Mouse (Mus musculus): ENCODE results near the gene Slc44a4. TPM values are rescaled to one million over a fixed set of nuclear protein-coding genes. Genes with fewer than 3 reads are reported as not detected.
A peak's percentile ranks its signal among the peaks of the same experiment; 100 is the strongest.

Slc44a4 gene
- polyA plus RNA-seq, 1 experiment from 2014 or later, result 3.5 TPM

- Histone ChIP-seq H3K27me3 (ENCODE audit: insufficient read depth, low read length) (no peaks in the 10 kb centered on the region), H3K36me3 (replicated peaks; ENCODE audit: insufficient read depth, low read length) (peaks cover 5% of the 10 kb centered on the region; the same call in 1 of the 2 replicates), H3K9ac (replicated peaks) (peak overlapping the region; percentile 8), H3K27ac (ENCODE audit: low read depth) (peak overlapping the region; percentile 64), H3K4me1 (ENCODE audit: insufficient read depth) (peaks cover 32% of the 10 kb centered on the region), H3K4me3 (ENCODE audit: low read depth, low read length) (0 out of 2 replicates have a peak overlapping the region, but pooled peaks have one; percentile 7), H3K9me3 (ENCODE audit: low read length) (no peaks in the 10 kb centered on the region), H3K4me2 (ENCODE audit: low read depth, low read length) (peak overlapping the region; percentile 60)
- WGBS (ENCODE audit: insufficient replicate concordance), result 60% methylated on average over 24 of the region's 24 CpGs
- DNase-seq, result no peak
- no peak for ATAC-seq
- TF ChIP-seq CTCF (IDR thresholded peaks at IDR 0.05; ENCODE audit: low read depth) (no peak), EP300 (IDR thresholded peaks at IDR 0.05; ENCODE audit: low read depth) (no peak)
These were observed 19.8 kb downstream of the Slc44a4 start for GRCm38 (mm10) chr17:34934031-34934430.

GRCm38 (mm10) chr17:34934830-34935229, 20.6 kb downstream of the Slc44a4 start:
- WGBS (ENCODE audit: insufficient replicate concordance), result 33% methylated on average over 8 of the region's 8 CpGs
- H3K4me2 ChIP-seq (ENCODE audit: low read depth, low read length), result peak overlapping the region; percentile 60; the same call in 1 of the 2 replicates

GRCm38 (mm10) chr17:34937960-34938505, 23.8 kb downstream of the Slc44a4 start:
- 60% methylated on average over 6 of the region's 6 CpGs for WGBS (ENCODE audit: insufficient replicate concordance)
- H3K27me3 ChIP-seq (ENCODE audit: insufficient read depth, low read length), result no peaks in the 10 kb centered on the region
- H3K36me3 ChIP-seq (replicated peaks; ENCODE audit: insufficient read depth, low read length), result peaks cover 5% of the 10 kb centered on the region; the same call in 1 of the 2 replicates
- H3K4me2 ChIP-seq (ENCODE audit: low read depth, low read length), result no peak overlapping the region
- H3K27ac ChIP-seq (ENCODE audit: low read depth), result peak overlapping the region; percentile 66; the same call in 1 of the 2 replicates
- DNase-seq (no peak), ATAC-seq (peak; percentile 12; the same call in 1 of the 2 replicates)
- H3K4me1 ChIP-seq (ENCODE audit: insufficient read depth), result peaks cover 23% of the 10 kb centered on the region
- H3K9ac ChIP-seq (replicated peaks), result no peak overlapping the region
- TF ChIP-seq CTCF (IDR thresholded peaks at IDR 0.05; ENCODE audit: low read depth), result no peak
- TF ChIP-seq EP300 (IDR thresholded peaks at IDR 0.05; ENCODE audit: low read depth), result no peak
- H3K4me3 ChIP-seq (ENCODE audit: low read depth, low read length), result no peak overlapping the region
- H3K9me3 ChIP-seq (ENCODE audit: low read length), result no peaks in the 10 kb centered on the region

More at GRCm38 (mm10) chr17:34934830-34935229, 20.6 kb downstream of the Slc44a4 start:
- no peaks in the 10 kb centered on the region for H3K27me3 ChIP-seq (ENCODE audit: insufficient read depth, low read length)
- H3K9ac ChIP-seq (replicated peaks), result no peak overlapping the region
- TF ChIP-seq EP300 (IDR thresholded peaks at IDR 0.05; ENCODE audit: low read depth) (peak; percentile 56; the same call in 1 of the 2 replicates), CTCF (IDR thresholded peaks at IDR 0.05; ENCODE audit: low read depth) (no peak)
- H3K9me3 ChIP-seq (ENCODE audit: low read length), result no peaks in the 10 kb centered on the region
- DNase-seq (no peak), ATAC-seq (no peak)
- H3K36me3 ChIP-seq (replicated peaks; ENCODE audit: insufficient read depth, low read length), result peaks cover 5% of the 10 kb centered on the region; the same call in 1 of the 2 replicates
- H3K4me3 ChIP-seq (ENCODE audit: low read depth, low read length), result no peak overlapping the region
- H3K4me1 ChIP-seq (ENCODE audit: insufficient read depth), result peaks cover 32% of the 10 kb centered on the region
- H3K27ac ChIP-seq (ENCODE audit: low read depth), result peak overlapping the region; percentile 64

GRCm38 (mm10) chr17:34941344-34942041, 27.2 kb downstream of the Slc44a4 start:
- Histone ChIP-seq H3K36me3 (replicated peaks; ENCODE audit: insufficient read depth, low read length) (no peaks in the 10 kb centered on the region; the same call in 1 of the 2 replicates), H3K4me3 (ENCODE audit: low read depth, low read length) (peak overlapping the region; percentile 27), H3K9me3 (ENCODE audit: low read length) (no peaks in the 10 kb centered on the region), H3K27ac (ENCODE audit: low read depth) (peak overlapping the region; percentile 34; the same call in 1 of the 2 replicates), H3K27me3 (ENCODE audit: insufficient read depth, low read length) (no peaks in the 10 kb centered on the region), H3K9ac (replicated peaks) (0 out of 2 replicates have a peak overlapping the region, but pooled peaks have one; percentile 34), H3K4me2 (ENCODE audit: low read depth, low read length) (peak overlapping the region; percentile 58), H3K4me1 (ENCODE audit: insufficient read depth) (peaks cover 10% of the 10 kb centered on the region)
- WGBS (ENCODE audit: insufficient replicate concordance), result 25% methylated on average over 15 of the region's 15 CpGs
- no peak for DNase-seq
- TF ChIP-seq EP300 (IDR thresholded peaks at IDR 0.05; ENCODE audit: low read depth) (no peak), CTCF (IDR thresholded peaks at IDR 0.05; ENCODE audit: low read depth) (no peak)
- peak; percentile 23; the same call in 1 of the 2 replicates for ATAC-seq

- WGBS (ENCODE audit: insufficient replicate concordance), result 85% methylated on average over 4 of the region's 4 CpGs
- Histone ChIP-seq H3K9me3 (ENCODE audit: low read length) (no peaks in the 10 kb centered on the region), H3K27ac (ENCODE audit: low read depth) (no peak overlapping the region), H3K4me1 (ENCODE audit: insufficient read depth) (peaks cover 10% of the 10 kb centered on the region), H3K4me2 (ENCODE audit: low read depth, low read length) (no peak overlapping the region), H3K9ac (replicated peaks) (no peak overlapping the region), H3K27me3 (ENCODE audit: insufficient read depth, low read length) (no peaks in the 10 kb centered on the region), H3K4me3 (ENCODE audit: low read depth, low read length) (no peak overlapping the region), H3K36me3 (replicated peaks; ENCODE audit: insufficient read depth, low read length) (no peaks in the 10 kb centered on the region)
- ATAC-seq (no peak), DNase-seq (no peak)
- TF ChIP-seq CTCF (IDR thresholded peaks at IDR 0.05; ENCODE audit: low read depth) (no peak), EP300 (IDR thresholded peaks at IDR 0.05; ENCODE audit: low read depth) (no peak)
These were observed 29.0 kb downstream of the Slc44a4 start for GRCm38 (mm10) chr17:34943128-34943815.

- TF ChIP-seq CTCF (IDR thresholded peaks at IDR 0.05; ENCODE audit: low read depth), result no peak
- TF ChIP-seq EP300 (IDR thresholded peaks at IDR 0.05; ENCODE audit: low read depth), result no peak
- H3K4me2 ChIP-seq (ENCODE audit: low read depth, low read length), result no peak overlapping the region
- DNase-seq (no peak), ATAC-seq (no peak)
- no peaks in the 10 kb centered on the region for H3K27me3 ChIP-seq (ENCODE audit: insufficient read depth, low read length)
- H3K4me3 ChIP-seq (ENCODE audit: low read depth, low read length), result no peak overlapping the region
- no peak overlapping the region for H3K9ac ChIP-seq (replicated peaks)
- peaks cover 8% of the 10 kb centered on the region for H3K4me1 ChIP-seq (ENCODE audit: insufficient read depth)
- no peaks in the 10 kb centered on the region; the same call in 1 of the 2 replicates for H3K36me3 ChIP-seq (replicated peaks; ENCODE audit: insufficient read depth, low read length)
- no peaks in the 10 kb centered on the region for H3K9me3 ChIP-seq (ENCODE audit: low read length)
- no peak overlapping the region for H3K27ac ChIP-seq (ENCODE audit: low read depth)
These were observed 30.1 kb downstream of the Slc44a4 start for GRCm38 (mm10) chr17:34944362-34944761.

Data from liver, postnatal 0 days (tissue).